ENCODE assay signal across 22 mouse cellular contexts in genomic region chr4:57579683-57580082, GRCm38 (mm10). TPM values are rescaled to one million over a fixed set of nuclear protein-coding genes. Genes with fewer than 3 reads are reported as not detected.
A peak's percentile ranks its signal among the peaks of the same experiment; 100 is the strongest.
DNase-seq lines count a peak whose midpoint lies in the region; ATAC-seq and TF ChIP-seq lines count a peak whose summit lies in the region.
"Had no signal": no experiment of that assay in that cellular context is flagged by ENCODE, and none has a peak within 500 bp of the region (broad histone marks: within the 10 kb centered on the region; RNA-seq: fewer than 3 reads in every experiment).

No protein-coding gene starts in this region.

- intact Hi-C loops in heart, postnatal 10 days (cut with DNase I) = no loop called here

- peaks cover 79% of the 10 kb centered on the region for H3K4me1 ChIP-seq in heart, embryonic 12.5 days (replicated peaks)
- H3K4me1 ChIP-seq in heart, embryonic 16.5 days (ENCODE audit: control insufficient read depth, insufficient read depth, low read length) = peaks cover 59% of the 10 kb centered on the region
- H3K4me1 ChIP-seq in lung, embryonic 16.5 days (replicated peaks; ENCODE audit: control insufficient read depth, insufficient read depth, low read length) = peaks cover 7% of the 10 kb centered on the region
- no peaks in the 10 kb centered on the region for H3K4me1 ChIP-seq in kidney, adult 2 months (ENCODE audit: control insufficient read depth, insufficient read depth, low read length)
- H3K4me1 ChIP-seq: forebrain, embryonic 10.5 days; hindbrain, embryonic 10.5 days; intestine, embryonic 15.5 days had no signal

- no peaks in the 10 kb centered on the region for H3K27me3 ChIP-seq in heart, embryonic 12.5 days (replicated peaks)
- H3K27me3 ChIP-seq in heart, embryonic 16.5 days (ENCODE audit: control insufficient read depth, insufficient read depth, low read length) = no peaks in the 10 kb centered on the region
- H3K27me3 ChIP-seq in lung, embryonic 16.5 days (ENCODE audit: control insufficient read depth, insufficient read depth, low read depth, low read length) = no peaks in the 10 kb centered on the region
- H3K27me3 ChIP-seq in kidney, adult 2 months (replicated peaks; ENCODE audit: control insufficient read depth, insufficient read depth, low read length) = no peaks in the 10 kb centered on the region
- H3K27me3 ChIP-seq: embryonic facial prominence, embryonic 15.5 days; intestine, embryonic 15.5 days had no signal

- H3K9ac ChIP-seq in heart, embryonic 12.5 days = no peak overlapping the region
- H3K9ac ChIP-seq in heart, embryonic 16.5 days (ENCODE audit: low read length) = peak overlapping the region; percentile 31; the same call in 1 of the 2 replicates
- no peak overlapping the region for H3K9ac ChIP-seq in lung, embryonic 16.5 days (ENCODE audit: low read length)
- H3K9ac ChIP-seq: embryonic facial prominence, embryonic 15.5 days; hindbrain, embryonic 14.5 days; intestine, embryonic 15.5 days had no signal

- no peak for TF ChIP-seq POLR2A in kidney, adult 2 months (IDR thresholded peaks at IDR 0.05; ENCODE audit: low read depth, low read length)

- peak overlapping the region; percentile 32 for H3K4me2 ChIP-seq in heart, embryonic 12.5 days
- H3K4me2 ChIP-seq in heart, embryonic 16.5 days (ENCODE audit: low read depth, low read length) = peak overlapping the region; percentile 44
- no peak overlapping the region for H3K4me2 ChIP-seq in lung, embryonic 16.5 days (ENCODE audit: low read depth, low read length)
- H3K4me2 ChIP-seq: embryonic facial prominence, embryonic 15.5 days; hindbrain, embryonic 14.5 days; intestine, embryonic 15.5 days had no signal

- no peak for TF ChIP-seq CTCF in kidney, adult 2 months (conservative IDR thresholded peaks at IDR 0.05; ENCODE audit: insufficient read depth, insufficient read length, low read depth, low read length)

- no peak for DNase-seq in heart, adult 18-20 months
- no peak for DNase-seq in heart, postnatal 10 days
- no peak for DNase-seq in lung, postnatal 4 days
- DNase-seq in kidney, adult 2 months = no peak
- DNase-seq: adrenal gland, adult 2 months; adrenal gland, postnatal 25 days; cerebellum, adult 18-20 months; cerebellum, adult 9-11 months; cerebellum, postnatal 36 days; gastrocnemius, adult 2 months; gastrocnemius, postnatal 25 days; kidney, adult 18-20 months had no signal

- 28% methylated on average over 10 of the region's 10 CpGs for WGBS in heart, embryonic 12.5 days
- WGBS in heart, embryonic 16.5 days = 29% methylated on average over 10 of the region's 10 CpGs
- 52% methylated on average over 10 of the region's 10 CpGs for WGBS in lung, embryonic 16.5 days
- WGBS in kidney, adult 2 months = 83% methylated on average over 10 of the region's 10 CpGs

- H3K27ac ChIP-seq in heart, embryonic 12.5 days (ENCODE audit: poor library complexity, severe bottlenecking) = peak overlapping the region; percentile 68
- peak overlapping the region; percentile 28 for H3K27ac ChIP-seq in heart, embryonic 16.5 days (ENCODE audit: low read length)
- no peak overlapping the region for H3K27ac ChIP-seq in lung, embryonic 16.5 days (ENCODE audit: low read length)
- H3K27ac ChIP-seq in kidney, adult 2 months (ENCODE audit: insufficient read depth, low read depth, low read length) = no peak overlapping the region
- H3K27ac ChIP-seq: embryonic facial prominence, embryonic 15.5 days; forebrain, embryonic 10.5 days; gastrocnemius, adult 2 months; hindbrain, embryonic 10.5 days; hindbrain, embryonic 14.5 days; intestine, embryonic 15.5 days had no signal

- H3K36me3 ChIP-seq in heart, embryonic 12.5 days = peaks cover 21% of the 10 kb centered on the region
- peaks cover 9% of the 10 kb centered on the region for H3K36me3 ChIP-seq in heart, embryonic 16.5 days (ENCODE audit: control insufficient read depth, insufficient read depth)
- no peaks in the 10 kb centered on the region for H3K36me3 ChIP-seq in lung, embryonic 16.5 days (ENCODE audit: control insufficient read depth, insufficient read depth, low read length)
- no peaks in the 10 kb centered on the region for H3K36me3 ChIP-seq in kidney, adult 2 months (ENCODE audit: control insufficient read depth, insufficient read depth, low read length)
- H3K36me3 ChIP-seq: embryonic facial prominence, embryonic 15.5 days; forebrain, embryonic 10.5 days; hindbrain, embryonic 10.5 days; intestine, embryonic 15.5 days had no signal

- no peak; the same call in 1 of the 2 replicates for ATAC-seq in heart, embryonic 12.5 days (ENCODE audit: insufficient number of reproducible peaks, low FRiP score)
- peak; percentile 59 for ATAC-seq in heart, embryonic 16.5 days (replicated peaks; ENCODE audit: extremely low read depth, insufficient read depth, low FRiP score)
- ATAC-seq in lung, embryonic 16.5 days (ENCODE audit: low read depth) = peak; percentile 58; the same call in 1 of the 2 replicates
- ATAC-seq: forebrain, embryonic 14.5 days; intestine, embryonic 15.5 days had no signal

- no peak overlapping the region for H3K4me3 ChIP-seq in heart, embryonic 12.5 days
- H3K4me3 ChIP-seq in heart, embryonic 16.5 days (ENCODE audit: low read length) = no peak overlapping the region
- H3K4me3 ChIP-seq in lung, embryonic 16.5 days (ENCODE audit: low read length) = no peak overlapping the region
- H3K4me3 ChIP-seq in kidney, adult 2 months (ENCODE audit: insufficient read depth, low read depth, low read length) = no peak overlapping the region
- H3K4me3 ChIP-seq: embryonic facial prominence, embryonic 15.5 days; erythroblast, embryonic 14.5 days; forebrain, embryonic 10.5 days; gastrocnemius, adult 2 months; hindbrain, embryonic 10.5 days; intestine, embryonic 15.5 days had no signal

- no peaks in the 10 kb centered on the region for H3K9me3 ChIP-seq in heart, embryonic 12.5 days (replicated peaks)
- no peaks in the 10 kb centered on the region for H3K9me3 ChIP-seq in heart, embryonic 16.5 days (replicated peaks; ENCODE audit: control insufficient read depth, low read length)
- no peaks in the 10 kb centered on the region for H3K9me3 ChIP-seq in lung, embryonic 16.5 days (ENCODE audit: control insufficient read depth, low read length)
- H3K9me3 ChIP-seq: embryonic facial prominence, embryonic 15.5 days; forebrain, embryonic 10.5 days; intestine, embryonic 15.5 days had no signal

RNA-seq across cellular contexts. Expression of gene Pakap, which starts 11.7 kb away (rescaled TPM):
- polyA plus RNA-seq in heart, embryonic 12.5 days (2016; fragmentation: Nextera tagmentation; extraction: Ambion mirVana) = 72.9 and 74.5 TPM in 2 replicates
- 10 to 100 TPM; 35.7 to 40.6 TPM for total RNA-seq in heart, adult 18-20 months (2021)
- polyA plus RNA-seq in heart, embryonic 16.5 days (2015; fragmentation: Nextera tagmentation; extraction: Ambion mirVana) = 57.5 and 60.2 TPM in 2 replicates
- total RNA-seq in heart, postnatal 10 days (2021) = 10 to 100 TPM; 60.6 to 62.1 TPM
- 45.7 and 50.0 TPM in 2 replicates for polyA plus RNA-seq in lung, embryonic 16.5 days (2015; fragmentation: Nextera tagmentation; extraction: Ambion mirVana)
- 0.41 and 0.78 TPM in 2 replicates for polyA plus RNA-seq in kidney, adult 2 months (2012; rRNA removed)
- polyA plus RNA-seq: erythroblast, embryonic 14.5 days had no signal

Comparison
In these comparisons a context has a peak if more than half of its experiments do, and no peak if none do; other contexts are left out.
1. H3K27ac ChIP-seq: peak in heart, embryonic 12.5 days (single experiment) and heart, embryonic 16.5 days (single experiment); none in lung, embryonic 16.5 days (single experiment) and kidney, adult 2 months (single experiment).
2. RNA of gene Pakap, which starts 11.7 kb away (polyA plus RNA-seq): 72.9 to 74.5 TPM in heart, embryonic 12.5 days, 57.5 to 60.2 TPM in heart, embryonic 16.5 days and 45.7 to 50.0 TPM in lung, embryonic 16.5 days; 0.41 to 0.78 TPM in kidney, adult 2 months; every median in the first group is over 10 times any median in the second.